Mouse (Mus musculus): ENCODE data around the gene Ddhd1.
A peak's percentile ranks its signal among the peaks of the same experiment; 100 is the strongest.

The Ddhd1 gene

DNA sequence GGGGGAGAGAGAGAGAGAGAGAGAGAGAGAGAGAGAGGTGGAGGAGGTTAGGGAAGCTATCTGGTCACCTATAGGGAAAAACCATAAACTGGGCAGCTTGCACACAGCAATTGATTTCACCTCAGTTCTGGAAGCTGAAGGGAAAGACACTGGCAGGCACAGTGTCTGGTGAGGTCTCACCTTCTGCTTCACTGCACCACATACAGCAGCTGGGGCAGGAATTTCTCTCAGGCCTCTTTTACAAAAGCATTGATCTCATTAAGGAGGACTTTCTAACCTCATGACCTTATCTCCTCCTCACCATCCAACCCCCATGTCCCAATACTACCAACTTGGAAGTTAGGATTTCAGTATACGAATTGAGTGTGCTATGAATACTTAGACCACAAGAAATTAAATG, 13.2 kb downstream of the Ddhd1 start:
- DNase-seq (ENCODE audit: low spot score): no peak

GRCm38 (mm10) chr14:45644202-45644601, 13.7 kb downstream of the Ddhd1 start:
- no peak for DNase-seq (ENCODE audit: low spot score)

DNA sequence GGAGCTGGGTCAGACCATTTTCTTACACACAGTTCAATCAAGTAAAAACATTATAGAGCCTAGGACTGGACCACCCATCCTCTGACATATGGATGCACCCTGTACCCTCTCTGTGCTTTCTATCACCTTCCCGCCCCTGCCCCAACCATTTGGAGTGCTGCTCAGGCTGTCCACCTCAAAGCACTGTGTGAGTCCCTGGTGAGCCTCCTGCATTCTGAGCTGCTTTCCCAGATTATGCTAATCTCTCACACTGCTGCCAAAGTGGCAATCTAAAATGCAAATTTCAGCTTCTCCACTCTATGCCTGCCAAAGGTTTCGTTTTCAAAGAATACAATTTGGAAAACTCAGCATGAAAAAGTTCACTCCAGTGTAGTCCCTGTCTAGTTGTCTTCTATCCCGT, 14.5 kb downstream of the Ddhd1 start:
- no peak for DNase-seq (ENCODE audit: low spot score)

DNA sequence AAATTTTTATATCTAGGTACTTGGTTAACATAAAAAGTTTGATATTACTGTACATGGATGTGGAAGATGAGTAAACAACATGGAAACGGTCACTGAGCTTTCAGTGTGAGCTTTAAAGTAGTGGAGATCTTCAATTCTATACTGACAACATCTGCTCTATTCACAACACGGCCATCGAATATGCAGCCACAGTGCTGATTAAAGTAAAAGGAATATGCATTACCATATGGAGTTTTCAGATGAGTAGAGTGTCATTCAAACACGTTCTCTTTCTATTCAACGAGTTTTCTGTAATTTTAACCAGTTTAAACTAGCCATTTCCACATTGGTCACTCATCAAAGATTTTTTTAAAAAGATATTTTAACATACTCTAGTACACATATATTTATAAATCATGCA, 15.1 kb downstream of the Ddhd1 start:
- no peak for DNase-seq (ENCODE audit: low spot score)

- DNase-seq (ENCODE audit: low spot score): no peak
These were observed 15.7 kb downstream of the Ddhd1 start for GRCm38 (mm10) chr14:45642217-45642616.

DNA sequence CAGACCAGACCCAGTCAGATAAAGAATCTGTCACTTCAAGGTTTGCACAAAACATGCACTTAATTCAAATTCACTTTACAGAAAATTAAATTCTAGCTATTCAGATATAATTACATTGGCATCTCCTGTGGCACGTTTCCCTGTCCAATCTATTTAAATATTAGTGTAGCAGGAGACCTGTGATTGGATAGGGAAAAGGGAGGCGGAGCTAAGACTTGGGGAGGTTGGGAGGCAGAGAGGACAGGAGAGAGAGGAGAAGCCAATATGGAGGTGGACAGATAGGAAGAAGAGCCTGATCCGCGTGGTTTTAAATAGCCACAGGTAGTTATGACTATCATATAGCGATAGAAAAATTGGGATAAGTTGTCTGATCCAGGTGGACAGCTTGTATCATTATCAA, 19.2 kb downstream of the Ddhd1 start:
- DNase-seq (ENCODE audit: low spot score): no peak

DNA sequence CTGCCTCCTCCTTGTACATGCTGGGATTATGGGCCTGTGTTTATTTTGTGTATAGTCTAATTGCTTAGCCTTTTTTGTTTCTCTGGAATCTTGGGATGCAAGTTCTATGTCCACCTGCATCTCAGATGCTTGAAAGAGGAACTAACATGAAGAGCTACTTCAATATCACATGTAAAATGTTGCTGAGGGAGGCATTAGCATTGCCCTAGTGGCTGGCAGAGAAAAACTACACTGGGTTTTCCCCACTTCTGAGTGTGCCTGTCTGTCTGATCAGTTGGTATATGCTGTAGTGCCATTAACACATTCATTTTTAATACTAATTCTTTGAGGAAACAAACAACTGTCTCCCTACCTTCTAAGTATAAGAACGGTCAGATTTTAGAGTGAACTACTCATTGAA, 22.4 kb downstream of the Ddhd1 start:
- DNase-seq (ENCODE audit: low spot score): no peak

DNA sequence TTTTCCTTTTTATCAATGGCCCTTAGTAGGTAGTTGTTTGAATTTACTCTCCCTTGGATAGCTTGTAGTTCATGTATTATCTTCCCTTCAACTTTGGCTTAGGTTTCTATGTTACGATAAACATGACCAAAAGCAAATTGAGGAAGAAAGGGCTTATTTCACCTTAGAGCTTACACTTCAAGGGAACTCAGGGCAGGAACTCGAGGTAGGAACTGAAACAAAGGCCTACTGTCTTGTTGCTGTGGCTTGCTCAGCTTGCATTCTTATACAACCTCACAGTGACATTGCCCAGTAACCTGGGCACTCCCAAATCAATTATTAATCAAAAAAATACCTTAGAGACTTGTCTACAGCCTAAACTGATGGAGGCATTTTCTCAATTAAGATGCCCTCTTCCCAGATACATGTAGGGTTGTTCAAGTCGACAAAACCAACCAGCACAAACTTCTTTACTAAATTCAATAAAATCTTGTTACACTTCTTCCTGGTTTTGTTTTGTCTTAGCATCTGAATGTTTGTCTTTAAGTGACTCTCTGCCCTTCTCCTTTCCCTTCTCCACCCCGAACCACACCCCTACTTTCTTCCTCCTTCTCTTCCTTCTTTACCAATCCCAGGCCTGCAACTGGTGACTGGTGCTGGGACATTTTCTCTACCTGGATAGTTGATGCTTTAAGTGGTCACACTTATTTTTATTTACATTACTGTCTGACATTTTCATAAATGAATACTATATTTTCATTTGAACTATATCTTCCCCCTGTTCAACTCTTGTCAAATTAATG, 25.0 kb downstream of the Ddhd1 start:
- DNase-seq (ENCODE audit: low spot score): no peak

- DNase-seq (ENCODE audit: low spot score): no peak
These were observed 27.4 kb downstream of the Ddhd1 start for GRCm38 (mm10) chr14:45630544-45630943.

- DNase-seq (ENCODE audit: low spot score): no peak
These were observed 28.0 kb downstream of the Ddhd1 start for GRCm38 (mm10) chr14:45629938-45630337.

DNA sequence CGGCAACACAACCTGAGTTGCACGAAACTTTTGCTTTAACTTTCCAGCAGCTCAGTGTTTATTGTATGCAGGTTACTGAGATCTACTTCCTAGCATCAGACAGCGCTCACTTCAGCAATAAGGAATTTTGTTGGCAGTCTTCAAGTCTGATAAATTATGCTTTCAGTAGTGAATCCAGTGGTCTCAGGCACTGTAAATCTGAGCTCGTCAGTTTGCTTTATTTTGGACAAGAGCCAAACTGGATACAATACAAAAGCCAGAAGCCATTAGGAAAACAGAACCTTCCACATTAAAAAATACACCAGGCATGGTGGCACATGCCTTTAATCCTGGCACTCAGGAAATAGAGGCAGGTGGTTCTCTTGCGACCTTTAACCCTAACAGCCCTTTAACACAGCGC, 39.6 kb downstream of the Ddhd1 start:
- DNase-seq (ENCODE audit: low spot score): no peak

DNA sequence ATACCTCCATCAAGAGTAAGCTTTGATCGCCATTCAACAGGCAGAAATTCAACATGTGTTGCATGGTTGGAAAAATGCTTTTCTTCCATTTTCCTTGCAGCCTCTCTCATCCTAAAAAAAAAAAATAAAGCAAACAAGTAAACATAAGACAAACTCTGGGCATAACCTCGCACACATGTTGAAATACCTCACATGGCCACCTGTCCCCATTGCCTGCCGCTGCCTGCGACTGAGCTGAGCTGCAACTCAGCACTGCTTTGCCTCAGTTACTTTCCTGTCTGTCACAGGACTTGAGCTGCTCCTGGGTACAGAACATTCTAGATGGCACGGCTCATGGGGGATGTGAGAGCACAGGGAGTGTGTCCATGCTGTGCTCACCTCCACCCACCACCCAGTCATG, 41.4 kb downstream of the Ddhd1 start:
- no peak for DNase-seq (ENCODE audit: low spot score)

GRCm38 (mm10) chr14:45615776-45616175, 42.2 kb downstream of the Ddhd1 start:
- no peak for DNase-seq (ENCODE audit: low spot score)

GRCm38 (mm10) chr14:45614822-45615221, 43.1 kb downstream of the Ddhd1 start:
- DNase-seq (ENCODE audit: low spot score): no peak

- DNase-seq (ENCODE audit: low spot score): no peak
These were observed 43.5 kb downstream of the Ddhd1 start for GRCm38 (mm10) chr14:45614406-45614805.

DNA sequence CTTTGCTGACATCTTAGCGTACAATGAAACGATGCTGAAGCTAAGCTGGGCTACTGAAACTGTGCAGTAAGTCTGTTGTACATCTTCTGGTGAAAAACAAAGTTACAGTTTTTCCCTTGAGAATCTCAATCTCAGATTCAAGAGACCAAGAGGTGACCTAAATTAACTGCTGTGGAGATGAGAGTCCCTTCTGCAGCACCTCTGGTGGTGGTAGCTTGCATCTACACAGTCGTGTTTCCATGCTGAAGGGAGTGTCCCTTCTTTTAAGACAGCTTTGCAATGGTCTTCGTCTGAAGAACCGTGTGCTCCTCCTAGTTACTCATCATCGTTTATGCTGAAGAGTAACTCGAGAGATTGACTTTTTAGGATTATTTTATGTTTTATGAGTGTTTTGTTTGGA, 46.3 kb downstream of the Ddhd1 start:
- DNase-seq (ENCODE audit: low spot score): no peak

DNA sequence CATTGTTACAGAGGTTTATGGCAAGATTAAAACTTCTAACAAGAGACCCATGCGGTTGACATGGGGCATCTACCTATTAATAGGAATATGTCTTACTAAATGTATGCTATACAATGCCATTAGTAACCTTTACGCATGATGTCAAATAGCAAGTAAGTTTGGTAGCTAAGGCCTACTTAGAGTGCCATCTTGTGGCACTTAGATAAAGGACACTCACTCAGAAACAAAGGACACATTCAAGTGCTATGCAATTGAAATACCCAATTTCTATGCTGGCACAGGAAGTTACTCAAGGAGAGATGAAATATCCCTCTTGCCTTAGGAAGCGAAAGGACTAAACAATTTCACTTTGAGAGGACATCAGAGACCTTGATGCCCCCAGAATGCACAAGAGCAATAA, 55.9 kb downstream of the Ddhd1 start:
- peak; percentile 45 for DNase-seq (ENCODE audit: low spot score)

DNA sequence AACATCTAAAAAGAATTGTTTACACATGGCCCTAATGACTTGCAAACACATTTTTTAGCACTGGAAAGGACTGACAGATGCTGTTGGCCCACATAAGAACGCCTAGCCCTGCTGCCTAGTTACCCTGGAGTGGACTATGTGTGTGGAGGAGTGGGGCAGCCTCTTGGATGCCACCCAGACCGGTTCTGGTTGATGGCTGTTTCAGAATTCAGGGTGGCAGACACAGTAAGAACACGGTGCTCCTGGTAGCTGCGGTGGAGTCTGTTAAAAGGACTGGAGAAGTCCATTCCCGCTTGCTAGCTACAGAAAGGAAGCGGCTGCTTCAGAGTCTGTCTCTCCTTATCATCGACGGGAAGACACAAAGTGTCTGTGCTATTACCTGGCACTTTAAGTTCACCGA, 57.4 kb downstream of the Ddhd1 start:
- peak; percentile 67 for DNase-seq (ENCODE audit: low spot score)

GRCm38 (mm10) chr14:45597855-45598254, 60.1 kb downstream of the Ddhd1 start:
- DNase-seq (ENCODE audit: low spot score): no peak

- DNase-seq (ENCODE audit: low spot score): no peak
These were observed 64.7 kb downstream of the Ddhd1 start for GRCm38 (mm10) chr14:45593261-45593660.

DNA sequence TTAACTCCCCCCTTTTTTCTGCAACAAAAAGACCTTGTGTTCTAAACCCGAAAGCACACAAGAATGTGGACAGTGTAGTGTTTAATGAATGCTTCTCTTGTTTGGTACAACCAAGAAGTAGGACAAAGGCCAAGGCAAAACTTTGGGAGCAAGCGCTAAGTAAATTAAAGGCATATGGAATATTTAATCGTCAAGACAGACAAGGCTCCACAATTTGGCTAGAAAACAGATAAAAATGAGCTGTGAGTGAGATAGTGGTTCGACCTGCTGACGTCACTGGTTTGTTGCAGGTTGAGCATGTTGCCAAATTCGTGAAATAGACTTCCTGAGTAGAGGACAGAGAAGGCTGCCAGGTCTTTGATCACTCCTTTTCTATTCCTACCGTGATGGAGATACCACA, 69.5 kb downstream of the Ddhd1 start:
- DNase-seq (ENCODE audit: low spot score): no peak

- DNase-seq (ENCODE audit: low spot score): no peak
These were observed 70.4 kb downstream of the Ddhd1 start for GRCm38 (mm10) chr14:45587536-45587935.

- no peak for DNase-seq (ENCODE audit: low spot score)
These were observed 74.4 kb downstream of the Ddhd1 start for GRCm38 (mm10) chr14:45583494-45584027.

Measured in layer of hippocampus, adult 11-12 months (tissue).